Mouse (Mus musculus): ENCODE measurements at regions not wholly inside any gene's neighbourhood (a gene's known extent, or its start where the extent isn't known, plus 50 kb on each side); places are given as distances from the start of the nearest gene placed in this dataset.

DNA sequence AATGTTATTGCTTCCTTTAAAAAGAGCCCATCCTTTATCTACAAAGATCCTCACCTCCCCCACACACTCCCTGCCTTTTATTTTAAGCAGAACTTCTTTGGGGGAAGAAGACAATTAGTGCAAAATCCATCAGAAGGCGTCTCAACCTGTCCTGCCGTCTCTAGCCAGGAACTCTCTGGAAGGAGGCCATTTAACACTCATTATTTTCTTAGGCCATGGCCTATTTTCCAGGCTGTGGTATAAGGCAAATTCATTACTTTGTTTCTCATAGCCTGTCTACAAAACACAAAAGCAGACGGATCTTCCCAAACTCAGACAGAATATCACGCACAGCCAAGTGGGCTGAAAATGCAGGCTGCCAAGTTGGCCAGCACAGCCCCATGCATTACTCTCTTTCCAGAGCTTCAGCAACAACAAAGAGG is 159.0 kb upstream of the Gm11146 start:
- WGBS (ENCODE audit: insufficient replicate concordance): 68% methylated on average over 4 of the region's 4 CpGs
- no peak overlapping the region for H3K9ac ChIP-seq (replicated peaks)
- no peak overlapping the region for H3K4me2 ChIP-seq (ENCODE audit: low read depth)
- H3K36me3 ChIP-seq (replicated peaks; ENCODE audit: control insufficient read depth, insufficient read depth, low read depth): no peaks in the 10 kb centered on the region
- no peaks in the 10 kb centered on the region for H3K27me3 ChIP-seq (ENCODE audit: control insufficient read depth, insufficient read depth, low read length)
- ATAC-seq (ENCODE audit: insufficient read depth) (no peak), DNase-seq (ENCODE audit: low read depth in 3 of 3, low spot score in 3 of 3) (no peak)
- no peak overlapping the region for H3K27ac ChIP-seq
- no peaks in the 10 kb centered on the region for H3K4me1 ChIP-seq (replicated peaks; ENCODE audit: control insufficient read depth in 2 of 2, insufficient read depth in 2 of 2, low read length in 1 of 2)
- H3K9me3 ChIP-seq (ENCODE audit: control insufficient read depth, low read length): no peaks in the 10 kb centered on the region
- TF ChIP-seq EP300 (IDR thresholded peaks at IDR 0.05; ENCODE audit: low read depth): no peak
- TF ChIP-seq CTCF (IDR thresholded peaks at IDR 0.05; ENCODE audit: low read depth): no peak
- H3K4me3 ChIP-seq (ENCODE audit: insufficient read depth in 1 of 2, low read depth in 2 of 2, low read length in 2 of 2): no peak overlapping the region

DNA sequence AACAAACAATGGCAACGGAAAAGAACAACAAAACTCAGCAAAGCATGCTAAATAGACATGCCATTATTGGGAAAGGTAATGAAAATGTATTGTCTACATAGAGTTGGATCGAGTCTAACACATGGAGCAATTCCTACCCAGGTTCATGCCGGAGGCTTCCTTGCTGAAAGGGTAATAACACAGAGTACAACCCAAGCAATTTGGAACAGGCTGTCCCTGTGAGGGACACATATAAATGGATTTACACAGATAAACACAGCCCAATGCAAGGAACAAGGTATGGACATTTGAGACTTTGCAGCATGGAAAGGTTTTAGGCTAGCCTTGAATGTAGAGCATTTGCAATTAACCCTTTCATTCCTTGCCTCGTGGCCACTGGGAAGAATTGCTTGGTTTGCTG is 158.6 kb upstream of the Gm11146 start:
- no peak overlapping the region for H3K27ac ChIP-seq
- no peak overlapping the region for H3K9ac ChIP-seq (replicated peaks)
- H3K4me3 ChIP-seq (ENCODE audit: insufficient read depth in 1 of 2, low read depth in 2 of 2, low read length in 2 of 2): no peak overlapping the region
- no peaks in the 10 kb centered on the region for H3K9me3 ChIP-seq (ENCODE audit: control insufficient read depth, low read length)
- no peaks in the 10 kb centered on the region for H3K36me3 ChIP-seq (replicated peaks; ENCODE audit: control insufficient read depth, insufficient read depth, low read depth)
- no peak for TF ChIP-seq CTCF (IDR thresholded peaks at IDR 0.05; ENCODE audit: low read depth)
- TF ChIP-seq EP300 (IDR thresholded peaks at IDR 0.05; ENCODE audit: low read depth): no peak
- ATAC-seq (ENCODE audit: insufficient read depth): no peak
- no peak overlapping the region for H3K4me2 ChIP-seq (ENCODE audit: low read depth)
- WGBS (ENCODE audit: insufficient replicate concordance): 70% methylated on average over 4 of the region's 4 CpGs
- H3K4me1 ChIP-seq (replicated peaks; ENCODE audit: control insufficient read depth in 2 of 2, insufficient read depth in 2 of 2, low read length in 1 of 2): no peaks in the 10 kb centered on the region
- no peak for DNase-seq (ENCODE audit: low read depth in 3 of 3, low spot score in 3 of 3)
- H3K27me3 ChIP-seq (ENCODE audit: control insufficient read depth, insufficient read depth, low read length): no peaks in the 10 kb centered on the region

DNA sequence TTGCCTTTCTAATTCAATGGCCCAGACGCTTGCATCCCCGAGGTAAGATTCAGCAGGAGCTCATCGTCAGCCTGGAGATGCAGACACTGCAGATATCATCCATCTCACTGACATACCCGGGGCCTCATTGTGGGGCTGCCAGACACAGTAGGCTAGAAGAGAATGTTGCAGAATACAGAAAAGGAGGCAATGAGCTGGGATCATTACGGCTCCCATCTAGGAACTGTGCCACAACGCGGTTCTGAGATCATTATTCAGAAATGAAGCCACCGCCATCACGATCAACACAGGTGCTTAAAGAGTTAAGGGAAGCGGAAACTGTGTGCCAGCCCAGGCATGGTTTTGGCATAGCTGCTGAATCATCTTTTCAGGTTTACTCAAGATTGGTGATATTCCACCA is 158.1 kb upstream of the Gm11146 start:
- H3K27ac ChIP-seq: no peak overlapping the region
- WGBS (ENCODE audit: insufficient replicate concordance): 76% methylated on average over 10 of the region's 10 CpGs
- no peak overlapping the region for H3K4me2 ChIP-seq (ENCODE audit: low read depth)
- no peaks in the 10 kb centered on the region for H3K36me3 ChIP-seq (replicated peaks; ENCODE audit: control insufficient read depth, insufficient read depth, low read depth)
- no peaks in the 10 kb centered on the region for H3K27me3 ChIP-seq (ENCODE audit: control insufficient read depth, insufficient read depth, low read length)
- DNase-seq (ENCODE audit: low read depth in 3 of 3, low spot score in 3 of 3): no peak
- H3K9me3 ChIP-seq (ENCODE audit: control insufficient read depth, low read length): no peaks in the 10 kb centered on the region
- no peak overlapping the region for H3K9ac ChIP-seq (replicated peaks)
- H3K4me1 ChIP-seq (replicated peaks; ENCODE audit: control insufficient read depth in 2 of 2, insufficient read depth in 2 of 2, low read length in 1 of 2): no peaks in the 10 kb centered on the region
- no peak for TF ChIP-seq EP300 (IDR thresholded peaks at IDR 0.05; ENCODE audit: low read depth)
- no peak for ATAC-seq (ENCODE audit: insufficient read depth)
- no peak overlapping the region for H3K4me3 ChIP-seq (ENCODE audit: insufficient read depth in 1 of 2, low read depth in 2 of 2, low read length in 2 of 2)

DNA sequence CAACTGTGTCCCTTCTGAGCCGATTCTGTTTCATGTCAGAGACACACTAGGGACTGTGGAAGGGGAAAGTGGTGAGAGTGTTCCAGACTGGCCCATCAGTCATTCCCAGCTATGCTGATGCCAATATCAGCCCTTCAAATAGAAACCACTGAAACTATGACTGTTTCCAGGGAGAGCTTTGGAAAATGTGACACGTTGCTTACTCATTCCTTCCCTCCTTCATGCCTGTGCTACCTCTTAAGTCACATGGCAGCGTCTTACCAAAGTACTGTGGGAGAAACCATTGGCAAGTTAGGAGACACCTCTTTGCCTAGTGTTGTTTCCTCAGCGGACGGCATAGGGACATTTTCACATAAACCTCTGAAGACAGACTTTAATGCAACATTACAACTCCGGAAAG is 153.0 kb upstream of the Gm11146 start:
- no peaks in the 10 kb centered on the region for H3K9me3 ChIP-seq (ENCODE audit: control insufficient read depth, low read length)
- WGBS (ENCODE audit: insufficient replicate concordance): 62% methylated on average over 6 of the region's 6 CpGs

DNA sequence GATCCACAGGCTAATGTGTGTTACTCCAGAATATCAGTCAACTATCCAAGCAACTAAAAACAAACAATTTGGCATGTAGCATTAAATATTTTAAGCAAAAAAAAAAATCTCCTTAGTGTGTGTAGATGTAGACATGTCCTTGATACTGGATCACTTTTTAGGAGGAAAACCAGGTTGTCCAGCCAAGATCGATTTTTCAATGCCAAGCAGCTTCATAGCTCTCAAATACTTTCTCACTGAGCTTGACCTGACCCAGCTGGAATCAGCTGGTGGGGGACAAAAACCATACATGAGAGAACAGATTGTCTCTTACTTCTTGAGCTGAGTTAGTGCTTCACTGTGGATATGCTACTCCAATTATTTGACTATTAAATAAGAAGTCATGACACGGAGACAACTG is 147.6 kb upstream of the Gm11146 start:
- Histone ChIP-seq H3K36me3 (replicated peaks; ENCODE audit: control insufficient read depth, insufficient read depth, low read depth) (no peaks in the 10 kb centered on the region), H3K4me1 (replicated peaks; ENCODE audit: control insufficient read depth in 2 of 2, insufficient read depth in 2 of 2, low read length in 1 of 2) (no peaks in the 10 kb centered on the region), H3K9me3 (ENCODE audit: control insufficient read depth, low read length) (no peaks in the 10 kb centered on the region), H3K4me2 (ENCODE audit: low read depth) (no peak overlapping the region), H3K9ac (replicated peaks) (no peak overlapping the region), H3K4me3 (ENCODE audit: insufficient read depth in 1 of 2, low read depth in 2 of 2, low read length in 2 of 2) (no peak overlapping the region), H3K27ac (no peak overlapping the region), H3K27me3 (ENCODE audit: control insufficient read depth, insufficient read depth, low read length) (no peaks in the 10 kb centered on the region)
- DNase-seq (ENCODE audit: low read depth in 3 of 3, low spot score in 3 of 3) (no peak), ATAC-seq (ENCODE audit: insufficient read depth) (no peak)
- WGBS (ENCODE audit: insufficient replicate concordance): 67% methylated on average over 2 of the region's 2 CpGs
- TF ChIP-seq CTCF (IDR thresholded peaks at IDR 0.05; ENCODE audit: low read depth): no peak
- TF ChIP-seq EP300 (IDR thresholded peaks at IDR 0.05; ENCODE audit: low read depth): no peak

More for the DNA sequence above, 153.0 kb upstream of the Gm11146 start:
- H3K9ac ChIP-seq (replicated peaks): no peak overlapping the region
- H3K27me3 ChIP-seq (ENCODE audit: control insufficient read depth, insufficient read depth, low read length): no peaks in the 10 kb centered on the region
- ATAC-seq (ENCODE audit: insufficient read depth): no peak
- no peak for TF ChIP-seq EP300 (IDR thresholded peaks at IDR 0.05; ENCODE audit: low read depth)
- TF ChIP-seq CTCF (IDR thresholded peaks at IDR 0.05; ENCODE audit: low read depth): no peak
- H3K4me3 ChIP-seq (ENCODE audit: insufficient read depth in 1 of 2, low read depth in 2 of 2, low read length in 2 of 2): no peak overlapping the region
- H3K27ac ChIP-seq: no peak overlapping the region
- no peak for DNase-seq (ENCODE audit: low read depth in 3 of 3, low spot score in 3 of 3)
- no peaks in the 10 kb centered on the region for H3K4me1 ChIP-seq (replicated peaks; ENCODE audit: control insufficient read depth in 2 of 2, insufficient read depth in 2 of 2, low read length in 1 of 2)
- H3K4me2 ChIP-seq (ENCODE audit: low read depth): no peak overlapping the region
- no peaks in the 10 kb centered on the region for H3K36me3 ChIP-seq (replicated peaks; ENCODE audit: control insufficient read depth, insufficient read depth, low read depth)

All from liver, embryonic 14.5 days (tissue).